Mouse (Mus musculus): ENCODE measurements around the gene Polr2c. TPM values are rescaled to one million over a fixed set of nuclear protein-coding genes. Genes with fewer than 3 reads are reported as not detected.

Polr2c gene
- polyA plus RNA-seq, 1 experiment, result 55.0 TPM

DNA sequence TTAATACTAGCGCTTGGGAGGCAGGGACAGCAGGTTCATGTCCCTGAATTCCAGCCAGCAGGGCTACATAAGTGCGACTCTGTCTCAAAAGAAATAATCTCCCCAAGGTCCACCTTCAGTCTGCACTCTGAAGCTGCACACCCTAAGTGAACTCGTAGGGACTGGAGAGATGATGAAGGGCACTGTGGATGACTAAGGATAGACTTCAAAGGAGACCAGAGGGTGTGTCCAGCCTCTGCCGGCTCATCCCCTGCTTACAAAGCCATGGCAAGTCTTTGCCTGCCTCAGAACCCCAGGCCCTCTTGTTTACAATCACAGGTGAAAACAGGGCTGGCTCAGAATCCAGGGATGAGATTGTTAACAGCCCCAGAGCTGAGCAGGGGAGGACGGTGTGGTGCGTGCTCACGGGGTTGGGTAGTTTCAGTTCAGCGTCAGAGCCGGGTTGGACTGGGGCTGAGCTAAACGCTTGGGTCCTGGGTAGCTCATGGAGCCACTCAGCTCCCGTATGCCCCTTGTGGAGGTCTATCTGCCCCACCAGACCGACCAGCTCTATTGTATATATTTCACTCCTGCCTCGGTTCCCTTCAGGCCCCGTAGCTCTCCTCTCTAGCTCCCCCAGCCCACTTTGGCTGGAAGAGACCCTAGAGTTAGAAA, 31.3 kb downstream of the Polr2c start:
- H3K4me3 ChIP-seq (ENCODE audit: insufficient read depth, low read depth, low read length), result no peak overlapping the region
- peaks cover 3% of the 10 kb centered on the region; the same call in 1 of the 2 replicates for H3K4me1 ChIP-seq (ENCODE audit: control insufficient read depth, insufficient read depth, insufficient read length, low read length)
- no peak overlapping the region for H3K27ac ChIP-seq (replicated peaks; ENCODE audit: low read depth, low read length)

DNA sequence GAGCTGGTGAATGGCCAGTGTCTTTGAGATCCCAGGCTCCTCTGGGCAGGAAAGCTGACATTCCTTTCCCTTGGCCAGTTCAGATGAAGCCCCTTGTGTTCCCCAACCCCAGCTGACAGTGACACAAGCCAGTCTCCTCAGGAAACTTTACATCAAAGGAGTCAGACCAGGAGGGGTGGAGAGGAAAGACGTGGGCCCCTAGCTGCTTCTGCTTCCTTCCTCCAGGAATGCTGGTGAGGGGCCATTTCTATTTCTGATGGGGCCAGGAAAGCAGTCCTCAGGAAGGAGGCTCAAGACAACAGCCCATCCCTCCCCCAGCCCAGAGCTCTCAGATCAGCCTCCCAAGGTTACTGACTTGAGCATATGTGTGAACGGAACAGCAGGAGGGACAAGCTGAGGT, 35.7 kb downstream of the Polr2c start:
- H3K27ac ChIP-seq (replicated peaks; ENCODE audit: low read depth, low read length), result no peak overlapping the region
- peaks cover 3% of the 10 kb centered on the region; the same call in 1 of the 2 replicates for H3K4me1 ChIP-seq (ENCODE audit: control insufficient read depth, insufficient read depth, insufficient read length, low read length)
- no peak overlapping the region for H3K4me3 ChIP-seq (ENCODE audit: insufficient read depth, low read depth, low read length)

DNA sequence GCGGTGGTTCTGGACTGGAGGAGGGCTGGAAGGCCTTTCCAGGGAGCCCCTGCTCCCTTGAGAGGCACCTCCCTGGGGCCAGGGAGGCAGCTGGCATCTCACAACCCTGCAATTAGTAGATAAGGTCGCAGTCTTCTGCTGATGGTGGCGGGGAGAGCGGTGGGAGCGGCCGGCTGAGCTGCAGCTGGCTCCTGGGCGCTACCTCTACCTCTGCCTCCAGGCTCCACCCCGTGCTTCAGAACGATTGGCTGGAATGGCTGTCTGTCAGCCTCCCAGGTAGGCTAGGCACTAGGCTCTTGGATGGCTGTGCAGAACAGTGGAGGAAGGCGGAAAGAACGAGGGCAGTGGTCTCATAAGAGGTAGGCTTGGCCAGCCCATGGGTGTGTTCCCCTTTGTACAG, 42.0 kb downstream of the Polr2c start:
- Histone ChIP-seq H3K4me1 (ENCODE audit: control insufficient read depth, insufficient read depth, insufficient read length, low read length) (peaks cover 12% of the 10 kb centered on the region), H3K27ac (replicated peaks; ENCODE audit: low read depth, low read length) (no peak overlapping the region), H3K4me3 (ENCODE audit: insufficient read depth, low read depth, low read length) (no peak overlapping the region)

DNA sequence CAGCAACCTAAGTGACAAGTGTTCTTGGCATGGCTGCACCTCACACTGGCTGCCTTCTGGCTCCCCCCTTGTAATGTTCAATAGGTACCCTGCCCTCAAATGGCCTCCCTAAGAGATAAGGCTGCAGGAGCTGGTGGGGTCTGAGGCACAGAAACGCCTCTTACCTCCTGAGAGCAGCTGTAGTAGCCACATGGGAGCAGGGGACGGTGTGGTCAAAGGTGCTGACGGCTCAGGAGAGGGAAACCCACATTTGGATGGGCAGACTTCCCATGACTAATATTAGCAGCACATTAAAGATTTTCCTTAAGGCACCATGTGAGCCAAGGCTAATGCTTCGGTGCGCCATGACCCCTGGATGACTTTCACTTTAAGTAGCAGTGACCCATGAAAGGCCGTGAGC, 43.4 kb downstream of the Polr2c start:
- H3K4me1 ChIP-seq (ENCODE audit: control insufficient read depth, insufficient read depth, insufficient read length, low read length), result peaks cover 14% of the 10 kb centered on the region
- H3K4me3 ChIP-seq (ENCODE audit: insufficient read depth, low read depth, low read length), result no peak overlapping the region
- H3K27ac ChIP-seq (replicated peaks; ENCODE audit: low read depth, low read length), result peak overlapping the region; percentile 60

DNA sequence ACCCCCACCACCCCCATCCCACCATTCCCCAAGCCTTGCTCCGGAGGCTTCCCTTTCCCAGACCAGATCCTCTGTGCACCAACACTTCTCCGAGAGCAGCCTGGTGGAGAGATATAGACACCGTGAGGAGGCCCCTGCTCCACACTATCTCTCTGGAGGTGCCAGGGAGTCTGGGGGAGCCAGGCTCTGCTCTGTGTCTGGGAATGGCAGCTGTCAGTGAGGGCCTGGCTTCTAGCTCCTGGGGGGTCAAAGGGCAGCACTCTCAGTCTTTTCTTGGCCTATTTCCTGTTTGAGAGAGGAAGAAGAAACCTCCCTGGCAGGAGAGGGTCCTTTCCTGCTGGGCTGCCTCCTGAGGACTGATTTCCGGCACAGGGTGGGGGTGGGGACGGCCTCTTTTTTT, 43.8 kb downstream of the Polr2c start:
- peaks cover 18% of the 10 kb centered on the region for H3K4me1 ChIP-seq (ENCODE audit: control insufficient read depth, insufficient read depth, insufficient read length, low read length)
- no peak overlapping the region for H3K4me3 ChIP-seq (ENCODE audit: insufficient read depth, low read depth, low read length)
- peak overlapping the region; percentile 76 for H3K27ac ChIP-seq (replicated peaks; ENCODE audit: low read depth, low read length)

DNA sequence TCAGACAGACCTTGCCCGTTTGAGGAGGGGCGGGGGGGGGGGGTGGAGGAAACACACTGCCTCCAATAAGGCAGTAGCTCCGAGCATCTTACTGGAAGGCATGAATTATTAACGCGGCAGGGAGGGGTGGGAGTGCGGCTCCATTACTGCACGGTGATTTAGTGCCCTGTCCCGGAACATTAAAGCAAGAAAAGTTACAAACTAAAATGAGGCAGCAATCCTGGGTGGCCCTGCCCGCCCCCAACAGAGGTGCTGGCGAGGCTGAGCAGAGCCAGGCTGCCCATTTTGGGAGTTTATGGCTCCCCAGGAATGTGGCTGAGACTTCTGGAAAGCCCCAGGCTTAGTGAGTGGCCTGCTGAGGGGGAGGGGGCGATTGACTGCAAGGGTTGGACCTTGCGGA, 46.5 kb downstream of the Polr2c start:
- Histone ChIP-seq H3K4me1 (ENCODE audit: control insufficient read depth, insufficient read depth, insufficient read length, low read length) (peaks cover 22% of the 10 kb centered on the region), H3K27ac (replicated peaks; ENCODE audit: low read depth, low read length) (no peak overlapping the region), H3K4me3 (ENCODE audit: insufficient read depth, low read depth, low read length) (no peak overlapping the region)

DNA sequence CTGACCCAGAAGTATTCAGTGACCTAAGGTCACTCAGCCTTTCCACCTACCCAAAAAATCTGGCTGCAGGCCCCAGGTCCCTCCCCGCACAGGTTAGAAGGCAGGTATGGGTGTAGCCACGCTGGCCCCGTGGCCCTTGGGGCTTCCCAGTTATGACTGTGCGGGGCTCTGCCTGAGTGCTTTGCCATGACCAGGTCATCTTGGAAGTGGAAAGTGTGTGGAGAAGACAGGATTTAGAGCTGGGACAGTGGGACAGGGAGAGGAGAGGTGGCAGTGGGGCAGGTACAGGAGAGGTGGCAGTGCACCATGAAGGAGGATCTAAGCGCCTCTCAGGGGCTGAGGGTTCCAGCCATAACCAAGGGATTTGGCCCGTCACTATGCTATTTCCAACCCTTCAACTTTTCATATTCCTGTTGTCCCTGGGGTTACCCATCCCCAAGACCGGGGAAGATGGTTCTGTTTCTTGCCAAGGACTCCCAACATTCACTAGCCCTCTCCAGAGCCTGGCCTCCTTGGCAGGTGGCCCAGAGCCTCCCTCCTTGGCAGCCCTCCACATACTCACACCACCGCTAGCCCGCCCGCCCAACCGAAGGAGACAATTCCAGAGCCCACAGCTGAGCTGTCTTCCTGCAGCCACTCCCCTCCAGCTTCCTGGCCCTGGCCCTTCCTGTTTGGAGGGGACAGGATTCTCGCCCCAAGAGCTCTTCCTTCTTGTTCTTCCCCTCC, 47.4 kb downstream of the Polr2c start:
- H3K4me1 ChIP-seq (ENCODE audit: control insufficient read depth, insufficient read depth, insufficient read length, low read length), result peaks cover 22% of the 10 kb centered on the region

DNA sequence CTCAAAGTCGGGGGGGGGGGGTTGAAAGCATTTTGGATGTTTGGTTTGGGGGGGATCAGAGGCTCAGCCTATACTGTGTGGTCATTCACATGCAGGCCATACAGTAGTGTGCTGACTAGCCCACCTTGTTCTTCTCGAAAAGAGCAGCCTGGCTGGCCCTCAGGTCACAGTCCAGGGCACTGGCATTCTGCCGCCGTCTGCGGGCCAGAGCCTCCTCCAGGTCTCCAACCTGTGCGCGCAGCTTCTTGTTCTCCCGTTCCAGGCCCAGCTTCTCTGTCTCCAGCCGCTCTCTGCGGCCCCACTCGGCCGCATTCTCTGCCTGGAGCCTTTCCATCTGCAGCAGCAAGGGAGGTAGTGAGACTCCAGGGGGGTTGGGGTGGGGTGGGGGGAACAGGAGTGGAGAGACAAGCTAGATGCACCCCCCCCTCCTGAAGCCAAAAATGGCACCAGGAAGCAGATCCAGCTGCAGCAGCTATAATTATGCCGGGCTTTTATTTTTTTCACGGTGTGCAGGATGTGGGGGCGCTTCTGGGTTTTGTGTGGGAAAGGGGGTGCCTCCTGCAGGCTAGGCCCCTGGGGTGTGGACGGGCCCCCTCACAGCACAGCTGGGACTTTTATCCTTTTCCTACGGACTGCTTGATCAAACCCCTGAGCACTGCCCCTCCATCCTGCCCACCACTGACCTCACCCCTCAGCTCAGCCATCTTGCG, 50.5 kb downstream of the Polr2c start:
- Histone ChIP-seq H3K4me1 (ENCODE audit: control insufficient read depth, insufficient read depth, insufficient read length, low read length) (peaks cover 17% of the 10 kb centered on the region), H3K27ac (replicated peaks; ENCODE audit: low read depth, low read length) (peak overlapping the region; percentile 77), H3K4me3 (ENCODE audit: insufficient read depth, low read depth, low read length) (peak overlapping the region; percentile 35)

More for the DNA sequence above, 47.4 kb downstream of the Polr2c start:
- peak overlapping the region; percentile 41; the same call in 1 of the 2 replicates for H3K4me3 ChIP-seq (ENCODE audit: insufficient read depth, low read depth, low read length)
- H3K27ac ChIP-seq (replicated peaks; ENCODE audit: low read depth, low read length), result peak overlapping the region; percentile 89

DNA sequence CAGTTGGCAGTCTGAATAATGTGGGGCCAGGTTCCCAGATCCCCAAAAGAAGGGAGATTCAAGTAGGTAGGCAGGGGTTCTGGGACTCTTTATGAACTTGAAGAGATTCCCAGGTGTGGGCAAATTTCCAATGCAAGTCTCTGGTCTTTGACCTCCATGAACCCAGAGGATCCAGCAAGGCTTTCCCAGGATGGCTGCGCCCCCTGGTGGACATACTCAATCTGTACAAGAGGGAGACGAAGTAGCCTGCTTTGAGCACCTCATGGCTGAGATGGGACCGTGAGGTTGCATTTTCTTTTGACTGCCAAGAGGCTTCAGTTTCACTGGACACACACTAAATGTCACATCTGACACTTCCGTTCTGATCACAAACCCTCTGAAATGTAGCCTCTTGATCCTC, 51.6 kb downstream of the Polr2c start:
- peak overlapping the region; percentile 17 for H3K27ac ChIP-seq (replicated peaks; ENCODE audit: low read depth, low read length)
- peak overlapping the region; percentile 35; the same call in 1 of the 2 replicates for H3K4me3 ChIP-seq (ENCODE audit: insufficient read depth, low read depth, low read length)
- H3K4me1 ChIP-seq (ENCODE audit: control insufficient read depth, insufficient read depth, insufficient read length, low read length), result peaks cover 17% of the 10 kb centered on the region

DNA sequence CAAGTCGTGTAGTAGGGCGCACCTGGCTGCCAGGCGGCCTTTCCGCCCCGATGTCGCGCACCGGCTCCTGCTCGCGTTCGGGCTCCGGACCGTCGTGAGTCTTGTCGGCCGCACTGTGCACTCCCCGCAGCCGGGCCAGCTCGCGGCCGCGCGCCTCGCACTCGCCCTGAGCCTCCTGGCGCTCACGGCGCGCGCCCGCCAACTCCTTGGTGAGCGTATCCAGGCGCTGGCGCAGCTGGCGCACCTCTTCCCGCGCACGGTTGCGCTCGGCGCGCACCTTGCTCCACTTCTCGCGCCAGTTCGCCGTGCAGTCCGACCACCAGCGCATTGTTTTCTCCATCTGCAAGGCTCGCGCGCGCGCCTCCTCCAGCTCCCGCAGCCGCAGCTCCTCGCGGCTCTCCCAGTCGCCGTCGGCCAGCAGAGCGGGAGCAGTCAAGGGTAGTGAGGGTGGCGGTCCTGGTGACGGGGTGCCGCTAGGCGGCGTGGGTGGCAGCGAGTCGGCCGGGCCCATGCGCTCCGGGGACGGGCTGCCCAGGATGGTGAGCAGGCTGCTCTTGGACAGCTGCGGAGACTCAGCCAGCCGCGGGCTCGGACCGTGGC, 55.9 kb downstream of the Polr2c start:
- H3K4me1 ChIP-seq (ENCODE audit: control insufficient read depth, insufficient read depth, insufficient read length, low read length), result peaks cover 14% of the 10 kb centered on the region
- H3K27ac ChIP-seq (replicated peaks; ENCODE audit: low read depth, low read length), result no peak overlapping the region
- no peak overlapping the region for H3K4me3 ChIP-seq (ENCODE audit: insufficient read depth, low read depth, low read length)

DNA sequence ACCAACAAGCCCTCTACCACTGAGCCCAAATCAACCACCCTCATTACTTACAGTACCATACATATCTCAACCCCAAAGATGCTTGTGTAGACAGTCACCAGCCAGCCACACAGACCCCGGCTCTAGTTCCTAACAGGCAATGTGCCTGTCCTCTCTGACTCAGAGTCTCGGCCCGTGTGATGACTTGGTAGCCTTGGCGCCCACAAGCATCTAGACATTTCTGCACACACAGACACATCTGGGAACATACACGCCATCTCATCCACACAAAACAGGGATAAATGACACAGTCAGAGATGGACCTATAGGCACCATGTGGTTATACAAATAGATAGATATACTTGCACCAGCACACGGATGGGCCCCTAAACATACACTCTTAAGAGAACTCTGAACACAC, 57.0 kb downstream of the Polr2c start:
- peaks cover 12% of the 10 kb centered on the region for H3K4me1 ChIP-seq (ENCODE audit: control insufficient read depth, insufficient read depth, insufficient read length, low read length)
- no peak overlapping the region for H3K27ac ChIP-seq (replicated peaks; ENCODE audit: low read depth, low read length)
- H3K4me3 ChIP-seq (ENCODE audit: insufficient read depth, low read depth, low read length), result no peak overlapping the region

DNA sequence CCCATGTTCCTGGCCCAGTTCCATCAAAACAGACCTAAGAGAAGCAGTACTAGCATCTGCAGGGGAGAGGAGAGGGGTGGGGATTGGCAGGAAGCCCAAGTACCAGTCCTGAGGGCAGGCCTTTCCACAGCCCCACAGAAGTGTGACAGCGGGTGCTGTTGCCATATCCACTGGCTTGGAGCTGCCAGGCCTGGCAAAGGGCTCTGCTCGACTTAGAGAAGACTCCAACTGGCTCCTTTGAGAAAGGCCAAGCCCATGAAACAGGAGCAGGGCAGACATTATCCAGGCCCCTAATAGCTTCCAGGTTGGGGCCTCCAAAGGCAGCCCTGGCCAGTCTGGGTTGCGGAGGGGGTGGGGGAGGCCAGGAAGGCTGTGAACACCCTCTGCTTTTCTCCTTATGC, 57.5 kb downstream of the Polr2c start:
- Histone ChIP-seq H3K4me3 (ENCODE audit: insufficient read depth, low read depth, low read length) (no peak overlapping the region), H3K27ac (replicated peaks; ENCODE audit: low read depth, low read length) (no peak overlapping the region), H3K4me1 (ENCODE audit: control insufficient read depth, insufficient read depth, insufficient read length, low read length) (peaks cover 12% of the 10 kb centered on the region)

DNA sequence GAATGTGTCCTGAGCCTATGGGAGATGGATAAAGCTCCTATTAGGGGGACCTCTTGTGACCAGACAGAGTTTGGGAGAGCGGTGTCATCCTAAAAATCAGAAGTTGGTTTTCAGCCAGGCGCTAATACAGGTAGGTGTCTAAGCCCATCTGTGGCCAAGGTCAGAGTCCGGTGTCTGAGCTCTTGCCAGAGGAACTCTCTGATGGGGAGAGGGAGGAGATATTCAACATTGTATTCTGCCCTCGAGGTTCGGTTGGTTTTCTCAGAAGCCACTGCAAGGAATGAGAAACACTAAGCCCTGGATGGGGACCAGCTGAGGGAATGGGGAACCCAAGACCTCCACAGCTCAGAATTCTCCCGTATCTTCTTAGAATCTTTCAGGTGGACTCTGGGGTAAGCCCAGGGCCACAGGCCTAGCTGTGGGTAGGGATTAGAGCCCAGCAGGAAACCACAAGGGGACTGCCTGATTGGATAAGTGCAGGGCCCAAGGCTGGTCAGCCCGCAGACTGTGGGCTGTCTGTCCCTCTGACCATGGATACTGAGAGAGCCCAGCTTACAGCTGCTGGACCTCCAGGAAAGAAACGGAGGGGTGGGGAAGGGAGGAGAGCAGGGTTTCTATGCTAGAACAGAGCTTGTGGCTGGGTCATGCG, 59.2 kb downstream of the Polr2c start:
- H3K4me1 ChIP-seq (ENCODE audit: control insufficient read depth, insufficient read depth, insufficient read length, low read length), result peaks cover 12% of the 10 kb centered on the region
- peak overlapping the region; percentile 78 for H3K4me3 ChIP-seq (ENCODE audit: insufficient read depth, low read depth, low read length)
- no peak overlapping the region for H3K27ac ChIP-seq (replicated peaks; ENCODE audit: low read depth, low read length)

DNA sequence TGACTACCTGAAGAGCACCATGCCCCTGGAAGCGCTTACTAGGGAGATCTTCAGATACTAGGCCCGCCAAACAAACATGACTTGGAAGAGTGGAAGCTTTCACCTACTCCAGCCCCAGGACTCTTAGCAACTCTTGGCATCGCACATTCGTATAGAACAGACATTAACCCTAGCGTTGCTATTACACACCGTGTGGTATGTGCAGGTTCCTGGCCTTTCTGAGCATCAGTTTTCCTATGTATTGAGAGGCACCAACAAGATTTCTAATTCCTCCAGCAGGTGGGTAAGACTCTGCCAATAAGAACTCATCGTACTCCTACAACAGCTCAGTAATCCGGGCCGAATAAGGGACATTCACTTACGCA, 59.7 kb downstream of the Polr2c start:
- H3K4me1 ChIP-seq (ENCODE audit: control insufficient read depth, insufficient read depth, insufficient read length, low read length), result peaks cover 7% of the 10 kb centered on the region
- H3K27ac ChIP-seq (replicated peaks; ENCODE audit: low read depth, low read length), result peak overlapping the region; percentile 25; the same call in 1 of the 2 replicates
- peak overlapping the region; percentile 78 for H3K4me3 ChIP-seq (ENCODE audit: insufficient read depth, low read depth, low read length)

DNA sequence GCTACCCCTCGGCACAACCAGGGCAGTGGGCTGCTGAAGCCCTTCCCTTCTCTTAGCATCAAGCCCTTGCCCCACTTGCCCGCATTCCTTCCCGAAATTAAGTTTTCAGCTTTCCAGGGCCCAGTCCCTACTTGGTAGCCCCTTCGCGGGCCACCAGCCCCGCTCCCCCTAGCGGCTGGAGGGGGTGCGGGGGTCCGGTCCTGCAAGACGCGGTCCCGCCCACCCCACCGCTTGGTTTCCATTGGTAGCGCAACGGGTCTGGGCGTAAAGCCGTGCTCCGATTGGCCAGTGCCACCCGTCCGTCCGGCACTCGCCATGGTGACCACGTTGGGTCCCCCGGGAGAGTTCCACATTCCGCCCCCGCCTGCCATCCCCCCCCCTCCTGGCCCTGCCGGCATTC, 60.1 kb downstream of the Polr2c start:
- H3K4me1 ChIP-seq (ENCODE audit: control insufficient read depth, insufficient read depth, insufficient read length, low read length), result peaks cover 8% of the 10 kb centered on the region
- peak overlapping the region; percentile 81 for H3K27ac ChIP-seq (replicated peaks; ENCODE audit: low read depth, low read length)
- H3K4me3 ChIP-seq (ENCODE audit: insufficient read depth, low read depth, low read length), result peak overlapping the region; percentile 81
